Mouse (Mus musculus): ENCODE data around the gene Rcc1l.

The Rcc1l gene

GRCm38 (mm10) chr5:134115639-134116259, 60.8 kb downstream of the Rcc1l start:
- DNase-seq (ENCODE audit: low spot score in 2 of 2), result no peak

GRCm38 (mm10) chr5:134114981-134115380, 61.6 kb downstream of the Rcc1l start:
- DNase-seq (ENCODE audit: low spot score in 2 of 2), result no peak

GRCm38 (mm10) chr5:134105829-134106228, 70.7 kb downstream of the Rcc1l start:
- DNase-seq (ENCODE audit: low spot score in 2 of 2), result no peak

GRCm38 (mm10) chr5:134102720-134103119, 73.9 kb downstream of the Rcc1l start:
- DNase-seq (ENCODE audit: low spot score in 2 of 2), result no peak

- no peak for DNase-seq (ENCODE audit: low spot score in 2 of 2)
Observed at GRCm38 (mm10) chr5:134101883-134102282, 74.7 kb downstream of the Rcc1l start.

- no peak for DNase-seq (ENCODE audit: low spot score in 2 of 2)
Observed at GRCm38 (mm10) chr5:134101322-134101721, 75.3 kb downstream of the Rcc1l start.

- peak in 1 of 2 experiments; percentile 29 for DNase-seq (ENCODE audit: low spot score in 2 of 2)
Observed at GRCm38 (mm10) chr5:134100232-134100771, 76.3 kb downstream of the Rcc1l start.

GRCm38 (mm10) chr5:134099496-134100211, 76.9 kb downstream of the Rcc1l start, which contains the start of gene Castor2:
Gene Castor2, plus strand, starts transcription at chr5:134099711.
- DNase-seq (ENCODE audit: low spot score in 2 of 2), result peak; percentile 95 to 97

GRCm38 (mm10) chr5:134098976-134099375, 77.6 kb downstream of the Rcc1l start:
- DNase-seq (ENCODE audit: low spot score in 2 of 2), result peak in 1 of 2 experiments; percentile 65

GRCm38 (mm10) chr5:134098341-134098902, 78.2 kb downstream of the Rcc1l start:
- no peak for DNase-seq (ENCODE audit: low spot score in 2 of 2)
